Mouse (Mus musculus) adrenal gland, adult 2 months (tissue): ENCODE measurements around the gene Zbtb12. TPM values are rescaled to one million over a fixed set of nuclear protein-coding genes. Genes with fewer than 3 reads are reported as not detected.
"Not testable (repeated sequence)": the region's sequence is repeated elsewhere in the genome, so short reads cannot be mapped to it uniquely, and the experiment has no call there.

Experiments
- DNase-seq: peaks from one replicate; pipeline ENCODE4 v3.0.0; 2021
- long read RNA-seq: library from polyadenylated mRNA; stranded (forward); transcript quantifications from one replicate; pipeline ENCODE4 v2.0.0, GENCODE M21; 2021
- polyA plus RNA-seq: library from polyadenylated mRNA; depleted of rRNA; stranded (reverse); fragments of >200 nt; gene quantifications from 2 replicates; pipeline ENCODE4 v1.2.3, GENCODE M21; 2012; rRNA removed
- total RNA-seq, 2 experiments: library from RNA; stranded (reverse); gene quantifications; 2 replicates each; pipeline ENCODE4 v1.2.3; 2021

Zbtb12 gene
- total RNA-seq = 10 to 100 TPM; 10.8 to 16.1 TPM
- 18.7 and 21.5 TPM in 2 replicates for polyA plus RNA-seq
- long read RNA-seq = 0 reads

- peak; percentile 50 for DNase-seq
These were observed at the start of gene Zbtb12 for GRCm38 (mm10) chr17:34879336-34879879. TSS of gene Zbtb12 (plus strand) at chr17:34879483.

GRCm38 (mm10) chr17:34830776-34831175 is 48.5 kb upstream of the Zbtb12 start:
- not testable (repeated sequence) for DNase-seq

DNA sequence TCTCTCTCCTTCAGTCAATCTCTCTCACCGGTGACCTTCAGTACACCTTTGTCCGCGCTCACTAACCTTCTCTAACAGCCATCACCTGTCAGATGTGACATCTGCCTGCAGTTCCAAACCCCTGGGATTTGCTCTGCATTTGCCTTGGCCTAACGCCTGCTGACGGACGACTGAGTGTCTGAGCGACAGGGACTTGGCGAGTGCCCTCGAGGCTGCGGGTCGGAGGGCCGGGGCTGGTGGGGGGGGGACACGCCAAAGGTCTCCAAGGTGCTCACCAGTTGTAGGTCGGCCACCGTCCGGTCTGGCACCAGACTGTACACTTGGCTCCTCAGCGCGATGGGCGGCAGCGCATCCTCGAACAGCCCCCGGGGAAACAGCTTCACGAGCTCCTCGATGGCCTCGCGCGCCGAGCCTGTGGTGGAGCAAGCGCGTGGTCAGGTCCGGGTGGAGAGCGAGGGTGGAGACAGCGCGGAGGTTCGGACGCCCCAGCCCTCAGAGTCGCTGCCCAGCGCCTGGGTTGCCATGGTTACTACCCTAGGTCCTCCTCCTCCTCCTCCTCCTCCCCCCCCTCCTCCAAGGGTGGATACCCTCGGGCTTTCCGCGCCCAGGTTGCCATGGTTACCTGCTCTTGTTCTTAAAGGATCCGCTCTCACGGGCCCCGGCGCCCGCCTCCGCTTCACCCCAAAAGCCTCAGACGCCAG is 43.0 kb upstream of the Zbtb12 start:
- DNase-seq = no peak

GRCm38 (mm10) chr17:34836856-34837221 is 42.4 kb upstream of the Zbtb12 start, which contains the start of the genes Stk19 and Dxo:
TSS of gene Stk19 (minus strand) at chr17:34836945.
TSS of gene Dxo (plus strand) at chr17:34837019.
- peak; percentile 98 for DNase-seq

DNA sequence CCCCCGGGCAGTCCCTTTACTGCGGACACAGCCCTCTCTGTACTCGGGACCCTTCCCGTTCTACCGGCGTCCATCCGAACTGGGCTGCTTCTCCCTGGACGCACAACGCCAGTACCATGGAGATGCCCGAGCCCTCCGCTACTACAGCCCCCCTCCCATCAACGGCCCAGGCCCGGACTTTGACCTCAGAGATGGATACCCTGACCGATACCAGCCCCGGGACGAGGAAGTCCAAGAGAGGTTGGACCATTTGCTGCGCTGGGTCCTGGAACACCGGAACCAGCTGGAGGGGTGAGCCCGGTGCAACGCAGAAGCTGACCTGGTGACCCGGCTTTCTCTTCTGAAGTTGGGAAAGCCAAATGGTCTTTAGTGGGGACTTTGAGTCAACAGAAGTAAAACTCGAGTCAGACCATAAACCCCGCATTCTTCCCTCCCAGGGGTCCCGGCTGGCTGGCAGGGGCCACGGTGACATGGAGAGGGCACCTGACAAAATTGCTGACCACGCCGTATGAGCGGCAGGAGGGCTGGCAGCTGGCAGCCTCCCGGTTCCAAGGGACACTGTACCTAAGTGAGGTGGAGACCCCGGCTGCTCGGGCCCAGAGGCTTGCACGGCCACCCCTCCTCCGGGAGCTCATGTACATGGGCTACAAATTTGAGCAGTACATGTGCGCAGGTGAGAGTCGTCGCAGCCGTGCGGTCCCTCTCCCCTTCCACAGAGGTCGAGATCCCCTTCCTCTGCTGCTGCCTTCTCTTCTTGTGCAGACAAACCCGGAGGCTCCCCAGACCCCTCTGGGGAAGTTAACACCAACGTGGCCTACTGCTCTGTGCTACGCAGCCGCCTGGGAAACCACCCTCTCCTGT is 41.6 kb upstream of the Zbtb12 start:
- no peak for DNase-seq

- no peak for DNase-seq
These were observed 40.5 kb upstream of the Zbtb12 start for GRCm38 (mm10) chr17:34838785-34839184.

DNA sequence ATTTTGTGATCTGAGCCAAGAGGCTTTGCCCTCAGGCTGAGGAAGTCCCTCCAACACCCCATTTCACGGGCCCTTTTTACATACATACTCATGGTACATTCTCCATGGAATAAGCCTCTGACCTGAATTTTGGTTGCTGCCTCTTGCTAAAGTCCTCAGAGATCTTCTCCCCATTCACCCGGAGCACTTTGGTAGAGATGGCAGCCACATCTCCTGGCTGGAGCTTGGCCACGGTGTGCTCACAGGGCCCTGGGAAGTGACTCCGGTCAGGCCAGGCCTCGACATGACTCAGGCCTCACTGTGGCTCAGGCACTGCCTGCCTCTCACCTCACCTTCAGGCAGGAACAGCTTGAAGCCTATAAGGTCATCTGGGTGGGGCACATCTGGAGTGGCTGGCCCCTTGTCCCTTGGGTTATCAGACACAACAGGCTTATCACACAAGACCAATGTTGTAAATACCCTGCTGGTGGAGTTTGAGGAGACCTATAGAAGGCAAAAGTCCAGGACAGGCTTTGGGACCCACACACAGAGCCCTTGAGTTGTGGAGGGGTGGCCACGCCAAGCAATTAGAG is 38.5 kb upstream of the Zbtb12 start:
- no peak for DNase-seq

DNA sequence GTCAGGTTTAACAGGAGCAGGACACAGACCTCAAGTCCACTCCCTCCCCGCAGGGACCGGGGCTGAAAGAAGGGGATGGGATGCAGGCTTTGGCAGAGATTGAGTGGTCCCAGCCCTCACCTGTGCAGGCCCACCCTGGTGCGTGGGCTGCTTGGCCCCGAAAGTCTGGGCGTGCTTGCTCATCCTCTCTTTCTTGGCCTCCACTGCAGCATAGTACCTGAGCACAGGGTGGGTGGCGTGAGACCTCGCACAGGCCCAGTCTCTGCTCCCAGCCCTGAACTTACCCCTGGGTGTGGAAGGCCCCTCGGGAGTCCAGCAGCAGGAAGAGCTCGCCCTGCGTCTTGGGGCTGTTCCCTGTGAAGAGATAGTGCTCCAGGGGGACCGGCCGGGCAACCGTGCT is 34.4 kb upstream of the Zbtb12 start:
- no peak for DNase-seq

DNA sequence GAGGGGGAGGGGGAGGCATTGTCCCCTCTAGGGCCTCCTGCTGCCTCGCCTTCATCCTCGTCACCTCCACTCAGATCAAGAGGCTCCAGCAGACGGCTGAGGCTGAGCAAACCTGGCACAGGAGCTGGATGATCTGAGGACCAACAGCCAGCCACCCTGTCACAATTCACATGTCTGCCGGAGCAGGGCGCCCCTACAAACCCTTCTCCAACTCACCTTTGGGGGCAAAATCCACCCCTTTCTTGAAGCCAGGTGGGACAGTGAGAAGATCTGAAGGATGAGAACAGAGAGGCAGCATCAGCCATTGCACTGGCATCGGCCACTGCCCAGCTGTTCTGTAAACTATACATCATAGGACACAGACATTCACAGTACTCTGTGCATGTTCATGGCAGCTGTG is 32.1 kb upstream of the Zbtb12 start:
- no peak for DNase-seq

DNA sequence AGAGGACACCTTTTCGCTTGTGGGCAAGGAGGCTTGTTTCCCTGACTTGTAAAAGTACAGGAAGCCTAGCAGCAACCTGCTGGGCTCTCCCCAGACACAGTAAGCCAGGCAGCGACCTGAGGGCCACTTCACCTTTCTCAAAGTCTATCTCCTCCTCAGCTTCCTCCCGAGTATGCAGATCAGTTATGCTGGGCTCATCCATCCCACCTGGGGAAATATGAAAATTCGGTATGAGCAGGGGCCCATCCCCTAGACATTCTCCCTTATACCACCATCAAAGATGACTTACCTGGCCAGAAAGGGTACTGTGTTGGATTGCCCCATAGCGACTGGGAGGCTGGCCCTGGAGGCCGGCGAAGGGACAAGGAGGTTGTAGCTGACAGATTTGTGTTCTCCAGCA is 31.7 kb upstream of the Zbtb12 start:
- DNase-seq = no peak

DNA sequence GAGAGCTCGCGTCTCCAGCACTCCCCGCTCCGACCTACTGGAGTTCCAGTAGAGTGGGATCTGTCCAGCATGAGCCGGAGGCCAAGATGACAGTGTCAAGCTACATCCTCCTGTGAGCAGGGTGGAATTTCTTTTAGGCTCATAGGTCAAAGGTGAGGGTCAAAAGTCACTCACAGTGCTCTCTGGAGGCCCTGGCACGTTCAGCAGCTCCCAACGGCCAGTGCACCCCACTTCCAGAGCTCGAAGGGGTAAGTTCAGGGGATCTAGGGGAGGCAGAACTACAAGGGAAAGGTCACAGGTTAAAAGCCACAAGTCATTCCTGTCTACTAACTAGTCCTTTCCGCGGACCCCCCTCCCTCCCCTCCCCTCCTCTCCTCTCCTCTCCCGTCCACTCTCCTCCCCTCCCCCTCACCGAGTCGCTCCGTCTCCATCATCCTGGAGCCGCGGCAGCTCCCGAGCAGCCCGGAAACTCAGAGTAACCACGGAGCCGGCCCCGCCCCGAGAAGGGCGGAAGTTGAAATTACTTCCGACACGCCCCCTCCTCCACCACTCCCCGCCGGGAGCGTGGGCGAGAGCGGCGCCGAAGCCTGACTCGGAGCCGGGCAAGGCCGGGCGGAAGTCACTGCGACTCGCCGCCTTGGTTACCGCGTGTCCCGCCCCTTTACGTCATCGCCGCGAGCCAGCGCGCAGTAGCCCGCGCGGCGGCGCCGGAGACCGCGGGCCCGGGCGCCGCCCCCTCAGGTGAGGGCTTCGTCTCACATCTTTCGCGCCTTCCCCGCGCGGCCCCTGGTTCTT is 29.4 kb upstream of the Zbtb12 start, which contains the start of the genes Skiv2l and Nelfe:
Skiv2l (minus strand) TSS at position 489 of the 795 bp plus-strand sequence.
Nelfe (plus strand) TSS at position 670 of the 795 bp plus-strand sequence.
- peak; percentile 99 for DNase-seq

- DNase-seq = no peak
These were observed 28.7 kb upstream of the Zbtb12 start for GRCm38 (mm10) chr17:34850517-34851125.

- no peak for DNase-seq
These were observed 25.8 kb upstream of the Zbtb12 start for GRCm38 (mm10) chr17:34853511-34853910.

GRCm38 (mm10) chr17:34854761-34855160 is 24.5 kb upstream of the Zbtb12 start:
- no peak for DNase-seq

GRCm38 (mm10) chr17:34855825-34856224 is 23.5 kb upstream of the Zbtb12 start:
- DNase-seq = peak; percentile 60

- no peak for DNase-seq
These were observed 20.6 kb upstream of the Zbtb12 start for GRCm38 (mm10) chr17:34858670-34859069.

GRCm38 (mm10) chr17:34860514-34860913 is 18.8 kb upstream of the Zbtb12 start:
- no peak for DNase-seq

DNA sequence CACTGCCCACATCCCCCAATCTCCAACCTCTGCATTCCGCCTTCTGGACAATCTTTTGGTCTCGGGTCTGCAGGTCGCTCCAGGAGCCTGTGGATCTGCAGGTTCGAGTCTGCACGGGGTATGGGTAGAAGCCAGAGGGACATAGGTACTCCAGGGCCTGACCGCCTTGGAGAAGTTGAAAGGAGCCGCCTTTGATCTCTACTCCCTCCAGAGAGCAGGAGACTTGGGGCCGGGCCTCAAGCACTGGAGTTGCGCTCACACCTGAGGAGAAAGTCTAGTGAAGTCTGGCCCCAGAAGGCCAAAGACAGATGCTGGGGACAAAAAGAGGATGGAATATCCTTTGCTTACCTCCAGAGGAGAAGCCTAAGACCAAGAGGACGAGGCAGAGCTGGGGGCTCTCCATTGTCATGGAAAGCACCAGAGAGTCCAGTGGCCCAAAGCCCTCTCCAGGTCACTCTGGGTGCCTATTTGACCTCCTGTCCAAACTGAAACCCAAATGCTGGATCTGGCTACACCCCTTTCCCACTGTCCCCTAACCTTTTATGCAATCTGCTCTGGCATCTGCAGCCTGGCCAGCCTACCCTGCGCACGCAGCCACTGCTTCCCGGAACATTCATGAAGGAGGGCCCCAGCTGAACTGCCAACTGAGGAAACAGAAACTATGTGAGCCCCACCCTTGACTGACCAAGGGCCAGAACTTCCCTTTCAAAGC is 17.4 kb upstream of the Zbtb12 start:
- peak; percentile 50 for DNase-seq

GRCm38 (mm10) chr17:34862416-34863081 is 16.7 kb upstream of the Zbtb12 start, which contains the start of gene Cfb:
TSS of gene Cfb (minus strand) at chr17:34862518.
- no peak for DNase-seq

GRCm38 (mm10) chr17:34865981-34866380 is 13.3 kb upstream of the Zbtb12 start:
- DNase-seq = no peak
